Mouse (Mus musculus): ENCODE results near the gene Gm47841.

DNA sequence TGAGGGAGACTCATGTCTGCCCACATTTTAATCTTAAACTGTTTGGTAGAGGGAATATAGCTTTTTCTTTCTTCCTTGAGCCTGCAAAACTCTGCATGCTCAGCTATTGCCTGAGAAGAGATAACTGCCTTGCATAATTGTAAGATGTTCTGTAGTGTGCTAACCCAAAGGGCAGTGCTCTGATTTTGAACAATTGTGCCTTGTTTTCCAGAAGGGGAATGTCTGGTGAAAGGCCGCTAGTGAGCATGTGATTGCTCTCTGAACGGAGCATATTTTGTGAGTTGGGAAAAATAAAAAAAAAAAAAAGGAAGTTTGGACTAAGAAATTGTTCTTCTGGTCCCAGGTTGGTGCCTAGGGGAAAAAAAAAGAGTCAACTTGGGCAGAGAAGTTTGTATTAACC is 18.2 kb downstream of the Gm47841 start:
- TF ChIP-seq CTCF (IDR thresholded peaks at IDR 0.05; ENCODE audit: control insufficient read depth, insufficient read depth, insufficient replicate concordance, low read depth, low read length) (no peak), POLR2A (IDR thresholded peaks at IDR 0.05; ENCODE audit: control insufficient read depth, low read depth, low read length) (no peak)
